Mouse (Mus musculus): ENCODE results near the gene Olfr827. TPM values are rescaled to one million over a fixed set of nuclear protein-coding genes. Genes with fewer than 3 reads are reported as not detected.

Gene Olfr827
- polyA plus RNA-seq, 1 experiment from 2014 or later = not detected

GRCm38 (mm10) chr10:130165196-130165595 lies 49.0 kb downstream of the Olfr827 start:
- no peaks in the 10 kb centered on the region for H3K9me3 ChIP-seq
- no peak for ATAC-seq (ENCODE audit: low read depth)
- no peak overlapping the region for H3K4me2 ChIP-seq
- H3K4me1 ChIP-seq (replicated peaks) = no peaks in the 10 kb centered on the region
- H3K27ac ChIP-seq (replicated peaks) = no peak overlapping the region
- no peaks in the 10 kb centered on the region for H3K27me3 ChIP-seq
- H3K9ac ChIP-seq = no peak overlapping the region
- H3K36me3 ChIP-seq = no peaks in the 10 kb centered on the region
- H3K4me3 ChIP-seq = no peak overlapping the region

Other genes starting within 250 kb of the Olfr827 start
- not detected in 2 replicates for gene Olfr819, start 247.1 kb downstream of the Olfr827 start, polyA plus RNA-seq (2015; fragmentation: Nextera tagmentation; extraction: Ambion mirVana)
- not detected in 2 replicates for gene Olfr247, start 238.3 kb downstream of the Olfr827 start, polyA plus RNA-seq (2015; fragmentation: Nextera tagmentation; extraction: Ambion mirVana)
- not detected in 2 replicates for gene Gm10310, start 229.3 kb downstream of the Olfr827 start, polyA plus RNA-seq (2015; fragmentation: Nextera tagmentation; extraction: Ambion mirVana)
- not detected in 2 replicates for gene Olfr820, start 201.8 kb downstream of the Olfr827 start, polyA plus RNA-seq (2015; fragmentation: Nextera tagmentation; extraction: Ambion mirVana)
- gene Olfr821, start 184.1 kb downstream of the Olfr827 start, polyA plus RNA-seq (2015; fragmentation: Nextera tagmentation; extraction: Ambion mirVana) = not detected in 2 replicates
- gene Olfr822, start 143.2 kb downstream of the Olfr827 start, polyA plus RNA-seq (2015; fragmentation: Nextera tagmentation; extraction: Ambion mirVana) = not detected in 2 replicates
- not detected in 2 replicates for gene Olfr823, start 99.0 kb downstream of the Olfr827 start, polyA plus RNA-seq (2015; fragmentation: Nextera tagmentation; extraction: Ambion mirVana)
- gene Olfr824, start 84.4 kb downstream of the Olfr827 start, polyA plus RNA-seq (2015; fragmentation: Nextera tagmentation; extraction: Ambion mirVana) = not detected in 2 replicates
- not detected in 2 replicates for gene Olfr825, start 47.6 kb downstream of the Olfr827 start, polyA plus RNA-seq (2015; fragmentation: Nextera tagmentation; extraction: Ambion mirVana)
- gene Olfr826, start 30.2 kb downstream of the Olfr827 start, polyA plus RNA-seq (2015; fragmentation: Nextera tagmentation; extraction: Ambion mirVana) = not detected in 2 replicates
- 5.4 and 6.1 TPM in 2 replicates for gene Neurod4, start 65.8 kb upstream of the Olfr827 start, polyA plus RNA-seq (2015; fragmentation: Nextera tagmentation; extraction: Ambion mirVana)
- gene Tespa1, start 108.5 kb upstream of the Olfr827 start, polyA plus RNA-seq (2015; fragmentation: Nextera tagmentation; extraction: Ambion mirVana) = not detected in 2 replicates
- gene Vmn2r84, start 179.9 kb upstream of the Olfr827 start, polyA plus RNA-seq (2015; fragmentation: Nextera tagmentation; extraction: Ambion mirVana) = not detected in 2 replicates
- 0.03 TPM in 1 of 2 replicates, not detected in the other for gene Vmn2r85, start 215.3 kb upstream of the Olfr827 start, polyA plus RNA-seq (2015; fragmentation: Nextera tagmentation; extraction: Ambion mirVana)
- gene Vmn2r86, start 241.6 kb upstream of the Olfr827 start, polyA plus RNA-seq (2015; fragmentation: Nextera tagmentation; extraction: Ambion mirVana) = 0.03 TPM in 1 of 2 replicates, not detected in the other

Data from neural tube, embryonic 13.5 days (tissue).